Mouse (Mus musculus): ENCODE results near the gene Apba2.

DNA sequence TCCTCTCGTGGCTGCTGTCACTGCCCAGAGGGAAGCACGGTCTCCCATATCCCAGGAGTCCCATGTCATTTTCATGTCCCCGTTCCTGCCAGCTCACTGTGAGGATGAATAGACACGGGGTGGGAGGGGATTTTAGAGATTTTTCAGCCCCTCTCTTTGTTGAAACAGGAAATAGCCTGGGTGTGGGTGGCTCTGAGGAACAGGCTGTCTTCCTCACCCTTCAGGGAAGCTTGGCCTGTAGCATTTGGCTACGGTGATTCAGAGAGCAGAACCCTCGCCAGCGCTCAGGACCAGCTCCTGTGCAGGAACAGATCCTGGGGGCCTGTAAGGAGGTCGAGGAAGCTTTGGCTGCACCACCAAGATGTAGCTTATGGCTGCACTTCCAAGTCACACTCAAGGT is 45.3 kb downstream of the Apba2 start:
- TF ChIP-seq GATA1 (IDR thresholded peaks at IDR 0.05; ENCODE audit: borderline replicate concordance, low read length): no peak
- TF ChIP-seq FLI1 (IDR thresholded peaks at IDR 0.05; ENCODE audit: low read length): no peak
